Mouse (Mus musculus) small intestine, adult 2 months (tissue): ENCODE measurements around the gene Nagk.

Source experiments
- CTCF ChIP-seq: fragments of 200-500 bp; IDR thresholded peaks from 2 replicates; pipeline ENCODE4 v1.5.1; 2012; ENCODE audit warnings: low read depth, mild to moderate bottlenecking, control low read depth, inconsistent platforms, low read length, moderate library complexity, mixed read lengths; ENCODE audit not compliant: insufficient replicate concordance, insufficient read length; ENCODE audit errors: extremely low read depth
- POLR2A ChIP-seq: fragments of 200-500 bp; IDR thresholded peaks from 2 replicates; pipeline ENCODE4 v1.6.1; 2012; ENCODE audit warnings: low read depth, mild to moderate bottlenecking, control low read depth, inconsistent platforms, low read length, moderate library complexity

DNA sequence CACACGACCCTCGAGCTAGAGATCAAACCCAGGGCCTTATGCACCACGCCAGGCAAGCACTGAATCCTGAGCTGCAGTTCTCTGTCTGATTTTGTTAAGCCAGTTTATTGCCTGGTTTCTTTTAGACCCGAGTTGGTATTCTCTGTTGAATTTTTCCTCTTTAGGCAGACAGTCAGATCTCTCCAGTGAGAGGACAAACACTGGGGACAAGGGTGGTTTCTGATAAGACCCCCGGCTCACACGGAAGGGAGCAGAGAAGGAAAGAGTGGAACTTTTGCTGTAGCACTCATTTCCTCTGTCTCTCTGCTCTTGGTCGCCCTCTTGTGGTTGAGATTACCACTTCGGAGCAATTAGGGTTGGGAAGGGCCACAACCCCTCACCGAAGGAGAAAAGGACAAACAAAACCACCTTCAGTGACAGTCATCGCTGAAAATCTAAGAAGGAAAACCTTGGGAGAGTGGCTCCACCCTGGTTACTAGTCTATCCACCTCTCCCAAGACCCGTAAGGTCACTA lies 44.6 kb upstream of the Nagk start:
- TF ChIP-seq POLR2A (no peak), CTCF (peak; percentile 78; the same call in 1 of the 2 replicates)
